Mouse (Mus musculus): ENCODE results near the gene Ptprs. TPM values are rescaled to one million over a fixed set of nuclear protein-coding genes. Genes with fewer than 3 reads are reported as not detected.
A peak's percentile ranks its signal among the peaks of the same experiment; 100 is the strongest.

Gene Ptprs
- total RNA-seq, 4 experiments from 2014 or later = 54.3 to 66.4 (median 60.0) TPM

DNA sequence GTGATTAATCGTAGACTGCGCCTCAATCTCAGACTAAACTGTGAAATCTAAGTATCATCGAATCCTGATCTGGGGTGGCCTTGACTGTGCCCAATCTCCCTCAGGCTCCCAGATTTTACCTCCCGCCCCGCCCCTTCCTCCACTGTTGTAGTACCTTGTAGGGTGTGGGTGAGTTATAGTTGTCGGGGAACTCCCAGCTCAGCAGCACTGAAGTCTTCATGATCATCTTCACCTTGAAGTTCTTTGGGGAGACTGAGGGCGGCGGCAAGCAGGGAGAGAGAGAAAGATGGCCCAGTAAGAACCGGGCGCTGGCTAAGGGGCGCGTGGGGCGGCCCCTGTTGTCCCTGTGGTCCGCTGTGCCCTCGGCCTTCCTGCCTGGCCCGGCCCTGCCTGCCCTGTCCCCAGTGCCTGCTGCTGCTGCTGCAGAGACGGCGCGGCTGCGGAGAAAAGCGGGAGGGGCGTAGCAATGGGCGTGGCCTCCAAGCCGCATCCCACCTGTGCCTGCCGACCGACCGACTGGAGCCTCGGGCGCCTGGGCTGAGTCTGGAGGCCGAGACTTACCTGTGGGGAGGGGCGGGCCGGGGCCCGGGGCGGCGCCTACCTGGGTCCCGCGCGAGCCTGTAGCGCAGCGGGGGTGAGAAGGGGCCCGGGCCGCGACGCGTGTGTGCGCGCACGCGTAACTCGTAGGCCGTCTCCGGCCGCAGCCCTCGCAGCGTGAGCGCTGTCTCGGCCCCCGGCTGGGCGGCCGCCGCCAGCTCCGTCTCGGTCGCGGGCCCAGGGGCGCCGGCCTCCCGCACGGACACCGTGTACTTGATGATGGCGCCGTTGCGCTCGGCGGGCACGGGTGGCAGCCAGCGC, 51.3 kb downstream of the Ptprs start:
- DNase-seq (ENCODE audit: low spot score) = no peak

DNA sequence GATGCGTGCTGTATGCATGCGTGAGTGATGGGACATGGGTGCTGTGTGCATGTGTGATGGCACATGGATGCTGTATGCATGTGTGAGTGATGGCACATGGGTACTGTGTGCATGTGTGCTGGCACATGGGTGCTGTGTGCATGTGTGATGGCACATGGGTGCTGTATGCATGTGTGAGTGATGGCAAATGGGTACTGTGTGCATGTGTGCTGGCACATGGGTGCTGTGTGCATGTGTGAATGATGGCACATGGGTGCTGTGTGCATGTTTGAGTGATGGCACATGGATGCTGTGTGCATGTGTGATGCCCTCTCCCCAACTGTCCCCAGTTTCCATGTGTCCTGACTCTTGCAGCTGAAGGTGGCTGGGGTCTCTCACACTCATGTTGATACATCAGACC, 56.3 kb downstream of the Ptprs start:
- DNase-seq (ENCODE audit: low spot score) = no peak

DNA sequence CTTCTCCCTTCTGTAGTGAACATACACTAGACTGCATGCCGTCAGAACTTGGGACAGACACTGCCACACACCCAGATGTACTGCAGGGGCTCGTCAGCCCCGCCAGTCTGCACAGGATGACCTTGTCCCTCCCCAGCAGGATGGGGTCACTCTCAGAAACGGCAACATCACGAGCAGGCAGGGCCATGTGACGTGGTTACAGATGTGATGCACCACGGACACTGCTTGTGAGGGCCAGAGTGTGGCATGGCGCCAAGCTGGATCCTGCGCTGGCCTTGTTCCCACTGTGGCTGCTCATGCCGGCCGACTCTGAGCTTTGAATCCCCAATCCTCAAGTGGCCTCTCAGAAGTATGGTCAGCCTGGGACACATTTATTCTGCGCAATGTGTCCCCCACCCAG, 58.0 kb downstream of the Ptprs start:
- DNase-seq (ENCODE audit: low spot score) = no peak

DNA sequence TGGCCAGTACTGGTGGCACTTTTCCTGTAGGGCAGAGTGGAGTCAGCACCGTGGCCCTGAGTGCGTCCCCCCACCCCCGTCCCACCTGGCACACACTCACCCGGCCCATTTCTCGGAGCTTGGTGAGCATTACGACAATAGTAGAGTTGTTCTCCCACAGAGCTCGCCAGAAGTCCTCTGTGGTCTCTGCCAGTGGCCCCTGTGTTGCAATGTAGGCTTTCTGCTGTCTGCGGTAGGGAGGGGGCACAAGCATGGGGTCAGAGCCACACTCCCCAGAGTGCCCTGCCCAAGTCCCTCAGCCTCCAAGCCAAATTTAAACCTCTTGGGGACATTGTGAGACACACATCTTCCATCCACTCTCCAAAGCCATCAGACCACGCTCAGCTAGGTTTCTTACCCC, 61.5 kb downstream of the Ptprs start:
- no peak for DNase-seq (ENCODE audit: low spot score)

DNA sequence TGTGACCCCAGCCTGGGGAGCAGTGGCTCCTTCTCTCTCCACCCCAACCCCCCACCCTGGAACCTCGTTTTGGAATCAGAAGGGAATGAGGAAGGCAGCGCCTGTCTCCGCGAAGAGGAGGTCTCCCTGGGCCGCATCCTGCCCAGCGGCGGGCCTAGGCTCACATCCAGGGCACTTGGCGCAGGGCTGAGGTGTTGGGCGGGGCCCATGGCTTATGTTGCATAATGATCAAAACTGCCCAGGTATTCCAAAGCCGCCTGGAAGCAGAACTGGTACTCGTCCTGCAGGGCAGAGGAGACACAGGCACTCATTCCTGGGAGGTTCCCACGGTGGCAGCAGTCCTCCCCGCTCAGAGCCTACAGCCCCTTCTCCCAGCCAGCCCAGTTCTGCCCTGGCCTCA, 63.2 kb downstream of the Ptprs start:
- no peak for DNase-seq (ENCODE audit: low spot score)

DNA sequence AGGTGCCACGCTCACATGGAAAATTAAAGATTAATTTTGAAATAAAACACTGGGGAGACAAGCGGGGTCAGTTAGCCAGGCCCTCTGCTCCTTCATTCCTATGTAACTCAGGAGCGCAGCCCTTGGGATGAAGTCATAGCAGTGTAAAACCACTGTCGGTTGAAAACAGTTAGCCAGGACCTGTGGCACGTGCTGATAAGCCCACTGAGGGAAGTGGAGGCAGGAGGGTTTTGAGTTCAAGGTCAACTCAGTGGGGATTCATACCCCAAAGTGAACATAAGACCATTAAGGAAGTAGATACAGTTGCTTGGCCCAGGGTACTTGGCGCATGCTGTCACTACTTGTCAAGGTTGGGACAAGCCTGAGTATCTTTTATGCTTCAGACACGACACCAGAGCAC, 64.8 kb downstream of the Ptprs start:
- DNase-seq (ENCODE audit: low spot score) = no peak

DNA sequence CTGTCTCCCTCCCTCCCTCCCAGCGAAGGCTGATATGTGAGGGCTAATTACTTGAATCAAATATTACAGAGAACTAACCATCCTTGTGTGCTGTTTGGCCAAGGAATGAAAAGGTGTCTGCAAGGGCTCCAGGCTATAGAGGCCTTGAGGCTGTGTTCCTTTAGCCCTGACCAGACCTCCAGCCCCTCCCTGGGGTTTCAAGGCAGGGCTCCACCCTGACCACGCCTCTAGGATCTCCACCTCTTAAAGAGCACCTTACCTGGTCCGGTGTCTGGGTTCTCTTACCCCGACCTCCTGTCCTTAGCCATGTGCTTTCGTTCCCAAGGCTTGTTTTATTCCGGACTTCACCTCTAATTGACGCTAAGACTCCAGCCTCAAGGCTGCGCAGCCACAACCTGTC, 66.5 kb downstream of the Ptprs start:
- DNase-seq (ENCODE audit: low spot score) = no peak

DNA sequence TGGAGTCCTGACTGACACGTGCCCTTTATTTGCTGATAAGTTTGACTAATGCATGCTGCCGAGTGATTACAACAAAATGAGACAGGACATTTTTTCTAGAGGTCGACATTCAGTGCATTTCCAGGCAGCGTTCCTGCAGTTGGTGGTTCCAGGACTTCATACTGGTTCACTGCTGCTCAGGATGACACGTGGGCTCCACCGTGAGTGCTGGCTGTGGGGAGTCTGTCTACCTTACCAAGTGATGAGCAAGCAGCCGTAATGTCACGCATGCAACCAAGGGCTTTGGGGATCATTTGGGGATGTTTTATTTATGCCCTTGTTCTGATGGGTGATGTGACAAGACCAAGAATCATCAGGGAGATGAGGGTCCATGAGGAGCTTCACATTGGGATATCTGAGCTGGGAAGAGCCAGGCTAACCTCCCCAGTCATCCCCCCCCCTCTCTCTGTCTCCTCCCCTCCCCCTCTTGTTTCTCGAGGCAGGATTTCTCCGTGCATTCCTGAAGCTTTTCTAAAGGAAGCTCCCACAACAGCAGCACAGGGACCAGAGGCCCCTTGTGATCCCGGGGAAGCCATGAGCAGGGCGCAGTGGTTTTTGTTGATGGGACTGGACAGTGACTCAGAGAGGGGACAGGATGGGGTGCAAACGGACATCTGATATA, 67.2 kb downstream of the Ptprs start:
- no peak for DNase-seq (ENCODE audit: low spot score)

DNA sequence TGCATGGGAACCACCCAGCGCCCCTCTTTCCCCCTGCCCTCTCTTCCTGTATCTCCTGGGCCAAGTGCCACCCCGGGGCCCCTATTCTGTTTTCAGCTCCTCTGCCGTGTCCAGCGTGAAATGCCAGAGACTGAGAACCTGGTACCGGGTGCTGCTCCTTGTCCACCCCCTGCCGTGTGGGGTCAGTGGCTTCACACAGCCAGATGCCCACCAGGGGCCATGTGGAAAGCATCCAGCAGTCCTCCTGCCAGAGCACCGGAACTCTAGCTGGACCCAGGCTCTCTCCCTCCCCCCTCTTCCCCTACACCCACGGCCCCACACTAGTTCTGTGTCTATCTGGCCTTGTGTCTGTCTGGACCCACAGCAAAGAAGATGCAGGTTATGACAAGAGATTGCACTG, 68.9 kb downstream of the Ptprs start:
- no peak for DNase-seq (ENCODE audit: low spot score)

DNA sequence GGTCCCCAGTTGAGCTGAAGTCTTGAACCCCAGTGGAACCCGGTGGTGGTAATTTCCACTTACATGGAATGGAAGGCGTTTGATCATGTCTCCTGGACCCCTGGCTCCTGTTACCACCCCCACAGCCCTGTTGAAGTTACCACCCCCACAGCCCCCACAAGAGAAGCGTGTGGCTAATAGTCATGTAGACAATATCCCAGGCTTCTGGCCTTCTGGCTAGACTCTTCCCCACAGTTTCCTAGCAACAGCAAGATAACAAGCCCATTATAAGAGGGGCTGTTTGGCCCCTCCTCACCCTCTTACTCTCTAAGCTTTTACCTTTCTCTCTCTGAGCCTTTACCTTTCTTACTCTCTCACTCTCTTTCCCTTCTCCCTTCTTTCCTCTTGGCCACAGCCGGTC, 69.4 kb downstream of the Ptprs start:
- no peak for DNase-seq (ENCODE audit: low spot score)

DNA sequence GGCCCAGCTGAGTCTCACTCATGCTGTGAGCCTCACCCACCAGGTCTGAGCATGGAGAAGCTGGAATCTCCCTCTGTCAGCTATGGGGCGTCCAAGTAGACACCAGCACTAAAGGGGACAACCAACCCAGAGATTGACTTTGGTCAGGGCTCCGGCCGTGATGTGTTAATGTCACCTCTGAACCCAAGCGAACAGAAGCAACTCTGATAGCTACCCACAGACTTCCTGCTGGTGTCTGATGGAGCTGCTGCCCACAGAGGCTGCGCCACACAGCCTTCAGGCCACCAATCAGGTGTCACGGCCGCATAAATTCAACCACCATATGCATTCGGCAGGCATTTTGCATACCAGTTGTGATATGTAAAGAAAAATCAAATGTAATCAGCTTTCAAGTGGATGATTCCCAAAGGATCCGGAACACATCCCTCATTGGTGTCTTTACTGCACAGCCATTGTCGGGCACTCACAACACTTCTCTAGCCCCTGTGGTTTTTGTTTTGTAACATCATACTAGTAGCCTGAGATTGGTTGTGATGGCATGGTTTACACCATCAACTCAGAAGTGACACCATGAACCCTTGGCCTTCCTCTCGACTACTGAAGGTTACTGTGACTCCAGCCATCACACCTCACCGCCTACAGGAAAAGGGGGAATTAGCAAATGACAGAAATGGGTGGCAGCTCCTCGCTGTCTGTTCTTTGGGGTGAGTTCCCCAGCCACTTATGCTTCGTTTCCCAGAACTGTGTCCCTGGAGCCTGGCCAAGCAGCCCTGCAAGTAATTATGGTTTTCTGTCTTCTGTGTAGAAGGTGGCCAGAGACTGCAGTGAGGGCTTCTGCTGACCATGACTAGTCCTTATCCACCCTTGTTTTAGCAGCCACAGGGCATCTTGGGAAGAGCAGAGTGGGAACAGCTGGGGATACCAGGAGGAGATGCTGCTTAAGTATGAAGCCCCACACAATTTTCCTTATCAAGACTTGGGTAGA, 70.1 kb downstream of the Ptprs start:
- no peak for DNase-seq (ENCODE audit: low spot score)

DNA sequence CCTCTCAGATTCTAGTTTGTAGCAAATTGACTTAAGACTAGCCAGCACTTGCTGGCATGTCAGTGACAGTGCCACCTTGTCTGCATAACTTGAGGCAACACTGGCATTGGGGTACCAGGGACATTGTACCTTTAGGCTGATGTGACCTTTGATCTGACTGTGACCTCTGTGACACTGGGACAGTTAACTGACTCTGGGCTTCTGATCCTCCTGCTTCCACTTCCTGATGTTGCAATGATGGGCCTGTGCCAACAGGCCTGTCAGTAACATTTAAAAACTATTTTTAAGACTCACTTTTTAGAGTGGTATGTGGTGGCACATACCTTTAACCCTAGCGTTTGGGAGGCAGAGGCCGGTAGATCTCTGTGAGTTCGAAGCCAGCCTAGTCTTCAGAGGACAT, 70.9 kb downstream of the Ptprs start:
- no peak for DNase-seq (ENCODE audit: low spot score)

DNA sequence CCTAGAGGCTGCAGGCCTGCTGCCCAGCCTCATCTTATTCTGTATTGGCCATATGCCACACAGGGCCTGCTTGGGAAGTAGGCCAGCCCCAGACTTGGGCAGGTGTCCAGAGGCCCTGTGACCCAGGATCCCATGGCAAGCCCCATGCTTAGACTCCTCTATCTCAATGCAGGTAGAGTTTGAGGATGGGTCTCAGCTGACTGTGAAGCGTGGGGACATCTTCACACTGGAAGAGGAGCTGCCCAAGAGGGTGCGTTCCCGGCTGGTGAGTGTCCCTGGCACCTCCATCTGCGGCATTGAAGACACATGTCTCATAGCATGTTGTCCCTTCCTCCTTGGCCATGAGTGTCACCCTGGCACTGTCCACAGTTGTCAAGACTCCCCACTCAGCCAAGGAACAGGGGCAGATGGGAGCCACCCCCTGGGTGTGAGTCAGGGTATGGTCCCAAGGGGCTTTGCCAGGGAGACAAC, 75.2 kb downstream of the Ptprs start:
- DNase-seq (ENCODE audit: low spot score) = peak; percentile 28

DNA sequence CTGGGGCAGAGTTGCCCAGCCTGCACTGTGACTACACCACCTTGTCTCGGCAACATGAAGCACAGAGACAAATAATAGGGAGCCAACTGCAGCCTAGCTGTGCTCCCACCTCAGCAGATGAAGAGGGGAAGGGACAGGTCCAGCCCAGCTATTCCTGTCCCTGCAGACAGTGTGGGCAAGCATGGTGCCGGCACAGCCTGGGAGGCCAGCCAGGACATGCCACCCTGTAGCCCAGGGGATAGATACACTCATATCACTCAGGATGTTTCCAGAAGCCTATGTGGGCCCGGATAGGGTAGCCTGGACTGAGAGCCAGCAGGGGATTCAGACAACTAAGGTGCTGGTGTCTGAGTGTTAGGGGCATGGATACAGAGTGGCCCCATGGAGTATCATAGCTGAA, 76.1 kb downstream of the Ptprs start:
- peak; percentile 15 for DNase-seq (ENCODE audit: low spot score)

DNA sequence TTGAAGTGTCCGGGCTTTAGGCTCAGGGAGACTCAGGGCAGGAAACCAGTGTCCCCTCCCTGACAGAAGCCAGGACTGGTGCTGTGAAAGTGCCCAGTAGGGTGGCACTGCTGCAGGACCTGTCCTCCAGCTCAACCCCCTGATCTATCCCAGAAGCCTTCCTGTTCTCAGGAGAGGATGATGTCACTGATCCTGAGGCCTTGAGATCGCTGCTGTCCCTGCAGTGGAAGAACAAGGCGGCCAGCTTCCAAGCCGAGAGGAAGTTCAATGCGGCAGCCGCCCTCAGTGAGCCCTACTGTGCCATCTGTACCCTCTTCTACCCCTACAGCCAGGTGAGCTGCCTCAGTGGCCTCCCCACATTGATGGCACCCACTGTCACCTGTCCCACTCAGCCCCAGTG, 80.2 kb downstream of the Ptprs start:
- DNase-seq (ENCODE audit: low spot score) = no peak

DNA sequence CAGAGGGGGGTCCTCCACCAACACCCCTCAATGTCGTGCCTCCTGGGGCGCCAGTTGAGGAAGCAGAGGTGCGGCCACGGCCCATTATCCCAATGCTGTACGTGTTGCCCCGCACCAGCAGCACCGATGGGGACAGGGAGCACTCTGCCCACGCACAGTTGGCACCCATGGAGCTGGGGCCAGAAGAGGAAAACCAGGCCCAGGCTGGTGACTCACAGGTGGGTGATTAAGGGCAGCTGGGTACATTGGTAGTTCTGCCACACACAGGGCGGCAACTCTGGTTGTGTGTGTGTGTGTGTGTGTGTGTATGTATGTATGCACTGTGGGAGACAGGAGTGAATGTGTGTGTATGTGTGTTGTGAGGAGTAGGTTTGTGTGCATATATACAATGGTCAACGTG, 82.4 kb downstream of the Ptprs start:
- DNase-seq (ENCODE audit: low spot score) = no peak

DNA sequence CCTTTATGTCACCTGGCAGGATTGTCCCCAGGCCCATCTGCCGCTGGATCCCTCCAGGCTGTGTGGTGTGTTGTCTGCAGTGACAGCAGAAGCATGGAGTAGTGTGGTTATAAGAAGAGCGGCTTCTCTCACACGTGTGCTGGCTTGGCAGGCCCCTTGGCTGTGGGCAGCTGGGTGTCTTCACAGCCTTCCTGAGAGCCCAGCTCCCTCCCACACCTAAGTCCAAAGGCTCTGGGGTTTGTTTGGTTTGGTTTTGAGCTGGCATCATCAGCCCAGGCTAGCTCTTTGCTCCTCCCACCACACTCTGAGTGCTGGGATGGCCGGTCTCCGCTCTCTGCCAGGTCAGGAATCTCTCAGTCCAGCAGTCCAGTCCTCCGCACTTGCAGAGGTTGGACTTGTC, 83.0 kb downstream of the Ptprs start:
- DNase-seq (ENCODE audit: low spot score) = no peak

DNA sequence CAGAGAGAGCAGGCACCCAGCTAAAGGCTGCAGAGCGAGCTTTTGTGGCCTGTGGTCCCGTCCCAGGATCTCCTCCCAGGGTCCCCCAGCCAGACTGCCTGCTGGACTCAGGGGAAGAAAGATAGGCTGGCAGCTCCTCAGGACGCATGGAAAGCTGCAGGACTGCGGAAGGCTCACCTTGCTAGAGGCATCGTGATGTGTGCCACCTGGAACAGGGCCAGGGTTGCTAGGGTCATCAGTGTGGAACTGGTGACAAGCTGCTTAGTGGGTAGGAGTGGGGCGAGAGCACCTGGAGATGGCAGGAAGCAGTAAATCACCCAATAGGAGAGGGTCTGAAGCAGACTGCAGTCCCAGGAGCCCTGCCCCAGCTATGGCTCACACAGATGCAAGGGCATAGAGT, 88.7 kb downstream of the Ptprs start:
- no peak for DNase-seq (ENCODE audit: low spot score)

DNA sequence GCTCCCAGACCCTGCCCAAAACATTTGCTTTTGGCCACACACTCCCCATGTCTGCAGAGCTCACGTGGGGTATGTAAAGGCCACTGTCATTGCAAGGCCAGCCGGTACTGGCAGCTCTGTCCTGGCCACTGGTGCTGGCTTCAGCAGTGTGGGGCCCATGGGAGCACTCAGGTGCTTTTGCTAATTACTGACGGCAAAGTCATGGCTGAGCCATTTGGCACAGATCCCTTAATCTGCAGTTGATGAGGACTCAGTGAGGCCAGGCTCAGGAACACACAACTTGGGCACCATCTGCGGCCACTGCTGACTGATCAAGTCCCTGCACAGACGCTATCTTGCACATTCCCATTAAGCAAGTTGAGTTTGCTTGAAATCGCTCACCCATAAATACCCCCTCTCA, 91.4 kb downstream of the Ptprs start:
- no peak for DNase-seq (ENCODE audit: low spot score)

DNA sequence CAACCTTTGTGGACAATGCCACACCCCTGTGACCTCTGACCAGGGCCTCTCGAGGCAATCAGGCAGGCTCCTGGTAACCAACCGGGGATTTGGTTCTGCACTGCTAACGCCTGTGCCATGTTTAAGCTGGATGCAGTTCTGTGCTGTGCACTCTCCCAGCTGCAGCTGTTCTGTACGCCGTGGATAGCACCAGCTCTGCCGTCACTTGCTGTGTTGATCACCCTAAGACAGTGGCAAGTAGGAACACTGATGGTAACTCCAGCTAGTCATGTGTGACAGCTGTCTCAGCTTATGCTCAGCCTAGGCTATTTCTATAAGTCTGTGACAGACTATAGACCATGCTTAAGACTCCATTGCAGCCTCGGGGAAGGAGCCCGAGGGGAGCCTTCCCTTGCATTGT, 93.3 kb downstream of the Ptprs start:
- DNase-seq (ENCODE audit: low spot score) = no peak

DNA sequence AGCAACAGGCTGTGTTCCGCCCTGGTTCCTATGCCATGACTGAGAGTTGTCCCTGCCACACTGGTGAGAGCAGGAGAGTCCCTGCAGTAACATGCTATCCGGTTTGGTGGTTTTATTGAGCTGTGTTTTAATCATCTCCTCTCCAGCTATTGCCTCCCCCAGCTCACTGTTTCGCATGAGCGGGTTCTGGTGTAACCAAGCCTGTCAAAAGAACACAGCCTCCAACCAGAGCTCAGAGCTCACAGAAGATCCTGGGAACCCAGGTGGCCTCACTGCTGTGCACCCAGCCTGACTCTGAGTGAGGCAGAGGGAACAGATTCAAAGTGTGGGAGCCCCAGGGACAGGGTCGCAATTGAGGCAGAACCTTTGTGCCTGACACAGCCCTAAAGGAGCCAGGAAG, 95.1 kb downstream of the Ptprs start:
- no peak for DNase-seq (ENCODE audit: low spot score)

DNA sequence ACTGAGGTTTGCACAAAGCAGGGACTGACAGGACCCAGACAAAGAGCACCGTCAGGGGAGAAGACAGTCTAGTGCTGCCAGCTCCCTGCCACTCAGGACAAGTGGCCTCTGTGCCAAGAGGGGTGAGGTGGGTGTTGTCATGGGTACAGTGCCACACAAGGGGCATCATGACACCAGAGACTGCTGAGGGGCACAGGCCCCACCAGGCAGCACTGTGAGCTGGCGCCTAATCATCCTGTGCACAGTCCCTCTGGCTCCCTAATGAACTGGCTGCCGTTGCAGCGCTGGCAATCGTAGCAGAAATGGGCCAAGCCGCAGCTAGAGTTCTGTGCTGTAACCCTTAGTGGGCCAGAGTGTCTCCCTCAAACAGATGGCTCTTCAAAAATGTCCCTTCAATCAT, 96.0 kb downstream of the Ptprs start:
- no peak for DNase-seq (ENCODE audit: low spot score)
